Mouse (Mus musculus) embryonic facial prominence, embryonic 11.5 days (tissue): Measurements from ENCODE around the gene Ppig. TPM values are rescaled to one million over a fixed set of nuclear protein-coding genes. Genes with fewer than 3 reads are reported as not detected.
"Not testable (repeated sequence)": the region's sequence is repeated elsewhere in the genome, so short reads cannot be mapped to it uniquely, and the experiment has no call there.

Source experiments
- ATAC-seq: fragments of 200-750 bp; cut with Nextera tagmentation; replicated peaks from 2 replicates; pipeline ENCODE4 v1.8.0; 2017; ENCODE audit warnings: low read depth; ENCODE audit not compliant: insufficient number of reproducible peaks, low FRiP score, low TSS enrichment
- DNase-seq: peaks from one replicate; pipeline ENCODE4 v3.0.0-alpha.2; 2015; ENCODE audit warnings: low spot score
- H3K27ac ChIP-seq: fragments of 300-500 bp; sonication (generic); replicated peaks from 2 replicates; pipeline ENCODE4 v1.5.1; 2014; ENCODE audit warnings: mild to moderate bottlenecking, low read depth, low read length, control low read depth
- H3K27me3 ChIP-seq: fragments of 300-500 bp; sonication (generic); 2 replicates; pipeline ENCODE4 v1.6.1; 2014; ENCODE audit warnings: mild to moderate bottlenecking, low read length, moderate library complexity, mixed read lengths; ENCODE audit not compliant: control insufficient read depth, insufficient read depth
- H3K36me3 ChIP-seq: fragments of 300-500 bp; sonication (generic); replicated peaks from 2 replicates; pipeline ENCODE4 v1.6.1; 2014; ENCODE audit warnings: low read depth, mild to moderate bottlenecking, low read length, moderate library complexity, mixed read lengths; ENCODE audit not compliant: control insufficient read depth, insufficient read depth
- H3K4me1 ChIP-seq: fragments of 300-500 bp; sonication (generic); 2 replicates; pipeline ENCODE4 v1.6.1; 2014; ENCODE audit warnings: low read length, mixed read lengths; ENCODE audit not compliant: control insufficient read depth, insufficient read depth
- H3K4me2 ChIP-seq: fragments of 300-500 bp; sonication (generic); 2 replicates; pipeline ENCODE4 v1.6.1; 2014; ENCODE audit warnings: low read depth, mild to moderate bottlenecking, control low read depth, low read length, moderate library complexity
- H3K4me3 ChIP-seq: fragments of 300-500 bp; sonication (generic); 2 replicates; pipeline ENCODE4 v1.5.1; 2014; ENCODE audit warnings: low read depth, low read length, control low read depth
- H3K9ac ChIP-seq: fragments of 300-500 bp; sonication (generic); replicated peaks from 2 replicates; pipeline ENCODE4 v1.6.1; 2014; ENCODE audit warnings: mild to moderate bottlenecking, control low read depth, low read length
- H3K9me3 ChIP-seq: fragments of 300-500 bp; sonication (generic); replicated peaks from 2 replicates; pipeline ENCODE4 v1.6.1; 2016; ENCODE audit warnings: mild to moderate bottlenecking, low read length, inconsistent platforms, mixed read lengths; ENCODE audit not compliant: control insufficient read depth
- whole genome bisulfite sequencing: fragments of 180-500 bp; shearing (Covaris S2); extraction: QIAGEN DNeasy Blood & Tissue Kit; methylation state at CpG from one replicate; pipeline ENCODE4 v1.1.7; 2014; 5-methylcytosine and 5-hydroxymethylcytosine counted together
- polyA plus RNA-seq: library from polyadenylated mRNA; unstranded; fragments of >200 nt; fragmentation: Nextera tagmentation; extraction: Ambion mirVana; gene quantifications from 2 replicates; pipeline ENCODE4 v1.2.1, GENCODE M21; 2014

Gene Ppig
- polyA plus RNA-seq: 141 and 178 TPM in 2 replicates

DNA sequence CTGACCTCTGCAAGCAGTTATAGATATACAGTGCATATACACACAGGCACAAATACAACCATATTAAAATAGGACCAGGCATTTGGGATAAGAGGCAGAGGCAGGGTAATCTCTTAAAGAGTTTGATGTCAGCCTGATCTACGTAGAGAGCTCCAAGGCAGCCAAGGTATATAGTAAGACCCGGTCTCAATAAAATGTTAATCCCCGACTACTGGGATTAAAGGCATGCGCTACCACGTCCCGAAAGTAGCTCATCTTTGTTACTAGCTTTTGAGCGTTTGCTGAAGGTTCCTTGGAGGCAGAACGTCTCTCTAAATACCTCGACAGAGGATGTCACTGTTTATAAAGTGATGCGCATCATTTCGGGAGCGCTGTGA lies at the start of gene Ppig:
TSS of gene Ppig (plus strand) at position 273 of the 377 bp plus-strand sequence.
- peak; percentile 31 for ATAC-seq
- no peaks in the 10 kb centered on the region for H3K27me3 ChIP-seq
- H3K4me1 ChIP-seq: no peaks in the 10 kb centered on the region
- H3K27ac ChIP-seq: peak within 1 kb of the TSS; percentile 63
- 6% methylated on average over 12 of the region's 12 CpGs for WGBS
- no peaks in the 10 kb centered on the region for H3K9me3 ChIP-seq
- DNase-seq: no peak
- H3K4me2 ChIP-seq: peak within 1 kb of the TSS; percentile 43
- no peaks in the 10 kb centered on the region for H3K36me3 ChIP-seq
- H3K4me3 ChIP-seq: peak within 1 kb of the TSS; percentile 94
- peak within 1 kb of the TSS; percentile 92 for H3K9ac ChIP-seq

DNA sequence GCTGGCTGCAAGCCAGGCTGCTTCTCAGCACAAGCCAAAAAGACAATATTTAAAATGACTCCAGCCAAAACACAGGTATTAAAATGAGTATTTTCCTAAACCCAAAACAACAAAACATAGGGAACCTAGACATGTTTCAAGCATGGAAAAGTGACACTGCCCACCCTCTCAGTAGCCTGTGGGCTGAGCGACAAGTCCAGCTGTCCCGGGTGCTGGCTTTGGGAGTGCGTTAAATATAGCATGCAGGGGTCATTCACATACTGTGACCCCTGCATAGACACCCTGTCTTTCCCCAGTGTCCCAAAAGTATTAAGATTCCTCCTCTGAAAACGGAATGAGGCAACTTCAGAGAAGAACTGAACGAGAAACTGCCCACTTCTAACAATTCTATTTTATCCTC lies 48.6 kb upstream of the Ppig start:
- no peak overlapping the region for H3K4me3 ChIP-seq
- H3K27me3 ChIP-seq: no peaks in the 10 kb centered on the region
- DNase-seq (no peak), ATAC-seq (no peak)
- H3K9me3 ChIP-seq: no peaks in the 10 kb centered on the region
- H3K4me1 ChIP-seq: no peaks in the 10 kb centered on the region
- 66% methylated on average over 5 of the region's 5 CpGs for WGBS
- no peak overlapping the region for H3K4me2 ChIP-seq
- no peak overlapping the region for H3K27ac ChIP-seq
- H3K36me3 ChIP-seq: no peaks in the 10 kb centered on the region
- no peak overlapping the region for H3K9ac ChIP-seq

DNA sequence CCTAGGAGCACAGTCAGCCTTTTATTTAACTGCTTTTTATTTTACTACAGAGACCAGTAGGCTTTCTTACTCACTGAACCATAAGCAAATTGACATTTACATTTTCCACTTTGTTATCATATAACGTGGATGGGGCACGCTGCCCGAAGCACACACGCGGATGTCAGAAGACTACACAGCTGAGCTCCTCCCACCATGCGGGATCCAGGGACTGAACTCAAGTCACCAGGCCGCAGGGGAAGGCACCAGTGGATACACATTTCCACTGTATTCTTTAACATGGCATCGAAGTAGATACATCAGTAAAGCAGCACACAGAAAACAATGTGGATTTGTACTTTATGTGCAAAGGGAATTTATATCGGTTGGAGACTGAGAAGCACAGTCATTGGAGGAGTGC lies 47.1 kb upstream of the Ppig start:
- ATAC-seq: no peak
- H3K27me3 ChIP-seq: no peaks in the 10 kb centered on the region
- DNase-seq: no peak
- H3K4me3 ChIP-seq: no peak overlapping the region
- no peaks in the 10 kb centered on the region for H3K36me3 ChIP-seq
- whole genome bisulfite sequencing: 88% methylated on average over 9 of the region's 9 CpGs
- H3K4me2 ChIP-seq: no peak overlapping the region
- no peak overlapping the region for H3K9ac ChIP-seq
- no peaks in the 10 kb centered on the region for H3K4me1 ChIP-seq
- no peaks in the 10 kb centered on the region for H3K9me3 ChIP-seq
- no peak overlapping the region for H3K27ac ChIP-seq

DNA sequence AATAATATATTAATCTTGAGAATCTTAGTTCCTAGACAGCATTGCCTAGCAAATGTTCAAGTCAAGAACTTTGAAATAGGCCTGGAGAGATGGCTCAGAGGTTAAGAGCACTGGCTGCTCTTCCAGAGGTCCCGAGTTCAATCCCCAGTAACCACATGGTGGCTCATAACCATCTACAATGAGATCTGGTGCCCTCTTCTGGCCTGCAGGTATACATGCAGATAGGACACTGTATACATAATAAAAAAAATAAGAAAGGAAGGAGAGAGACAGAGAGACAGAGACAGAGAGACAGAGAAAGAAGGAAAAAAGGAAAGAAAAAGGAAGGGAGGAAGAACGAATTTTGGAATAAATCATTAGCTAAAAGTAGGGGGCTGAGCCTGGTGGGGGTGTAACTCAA lies 45.6 kb upstream of the Ppig start:
- no peaks in the 10 kb centered on the region for H3K9me3 ChIP-seq
- H3K9ac ChIP-seq: no peak overlapping the region
- DNase-seq (no peak), ATAC-seq (no peak)
- no peaks in the 10 kb centered on the region for H3K36me3 ChIP-seq
- no peaks in the 10 kb centered on the region for H3K4me1 ChIP-seq
- no peaks in the 10 kb centered on the region for H3K27me3 ChIP-seq
- no peak overlapping the region for H3K27ac ChIP-seq
- no peak overlapping the region for H3K4me3 ChIP-seq
- H3K4me2 ChIP-seq: no peak overlapping the region
- 55% methylated on average over 2 of the region's 2 CpGs for WGBS

DNA sequence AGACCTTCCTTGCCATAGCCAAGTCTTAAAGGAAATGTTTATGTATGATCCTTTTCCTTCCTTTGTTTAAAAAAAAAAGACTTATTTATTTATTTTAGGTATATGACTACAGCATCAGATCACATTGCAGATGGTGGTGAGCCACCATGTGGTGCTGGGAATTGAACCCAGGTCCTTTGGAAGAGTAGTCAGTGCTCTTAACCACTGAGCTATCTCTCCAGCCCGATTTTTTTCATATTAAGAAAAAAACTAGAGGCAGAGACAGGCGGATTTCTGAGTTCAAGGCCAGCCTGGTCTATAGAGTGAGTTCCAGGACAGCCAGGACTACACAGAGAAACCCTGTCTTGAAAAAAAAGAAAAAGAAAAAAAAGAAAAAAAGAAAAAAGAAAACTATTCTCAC lies 45.1 kb upstream of the Ppig start:
- not testable (repeated sequence) for H3K4me1 ChIP-seq, DNase-seq, H3K9ac ChIP-seq, H3K9me3 ChIP-seq, ATAC-seq, H3K27me3 ChIP-seq, H3K4me3 ChIP-seq, H3K4me2 ChIP-seq, H3K36me3 ChIP-seq, H3K27ac ChIP-seq
- 89% methylated on average over 2 of the region's 2 CpGs for WGBS

DNA sequence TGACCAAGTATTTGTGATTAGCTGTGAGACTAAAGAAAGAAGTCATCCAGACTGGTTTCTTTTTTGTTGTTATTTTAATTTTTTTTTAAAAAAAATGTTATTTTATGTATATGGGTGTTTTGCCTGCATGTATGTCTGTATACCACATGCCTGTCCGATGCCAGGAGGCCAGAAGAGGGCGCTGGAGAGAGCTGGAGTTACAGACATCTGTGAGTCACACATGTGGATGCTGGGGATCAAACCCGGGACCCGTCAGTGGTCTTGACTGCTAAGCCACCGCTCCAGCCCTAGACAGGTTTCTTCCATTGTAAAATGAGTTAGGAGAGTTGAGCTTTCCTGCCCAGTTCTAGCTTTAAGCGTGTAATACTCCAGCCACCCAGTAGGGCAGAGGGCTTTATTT lies 42.4 kb upstream of the Ppig start:
- H3K4me2 ChIP-seq: no peak overlapping the region
- H3K9me3 ChIP-seq: no peaks in the 10 kb centered on the region
- H3K9ac ChIP-seq: no peak overlapping the region
- no peaks in the 10 kb centered on the region for H3K4me1 ChIP-seq
- no peak overlapping the region for H3K4me3 ChIP-seq
- no peaks in the 10 kb centered on the region for H3K36me3 ChIP-seq
- WGBS: 58% methylated on average over 6 of the region's 6 CpGs
- no peak overlapping the region for H3K27ac ChIP-seq
- H3K27me3 ChIP-seq: no peaks in the 10 kb centered on the region
- DNase-seq: no peak
- no peak for ATAC-seq

DNA sequence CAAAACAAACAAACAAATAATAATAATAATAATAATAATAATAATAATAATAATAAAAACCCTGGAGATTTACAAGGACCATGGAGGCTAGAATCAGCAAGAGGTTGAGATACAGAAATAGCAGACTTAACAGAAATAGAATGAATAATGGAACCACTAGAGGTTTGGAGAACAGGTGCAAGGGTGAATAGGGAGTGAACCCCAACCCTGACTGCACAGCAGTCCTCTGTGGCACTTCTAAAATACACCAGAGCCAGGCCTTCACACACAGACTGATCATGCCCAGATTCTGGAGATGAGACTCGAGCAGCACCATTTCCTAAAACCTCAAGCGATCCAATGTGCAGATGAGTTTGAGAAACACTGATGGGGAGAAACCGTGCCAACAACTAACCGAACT lies 40.4 kb upstream of the Ppig start:
- H3K27ac ChIP-seq: no peak overlapping the region
- H3K27me3 ChIP-seq: no peaks in the 10 kb centered on the region
- H3K4me3 ChIP-seq: no peak overlapping the region
- WGBS: 94% methylated on average over 4 of the region's 4 CpGs
- no peak for DNase-seq
- no peaks in the 10 kb centered on the region for H3K4me1 ChIP-seq
- no peak overlapping the region for H3K4me2 ChIP-seq
- no peaks in the 10 kb centered on the region for H3K36me3 ChIP-seq
- H3K9me3 ChIP-seq: no peaks in the 10 kb centered on the region
- H3K9ac ChIP-seq: no peak overlapping the region
- no peak for ATAC-seq

DNA sequence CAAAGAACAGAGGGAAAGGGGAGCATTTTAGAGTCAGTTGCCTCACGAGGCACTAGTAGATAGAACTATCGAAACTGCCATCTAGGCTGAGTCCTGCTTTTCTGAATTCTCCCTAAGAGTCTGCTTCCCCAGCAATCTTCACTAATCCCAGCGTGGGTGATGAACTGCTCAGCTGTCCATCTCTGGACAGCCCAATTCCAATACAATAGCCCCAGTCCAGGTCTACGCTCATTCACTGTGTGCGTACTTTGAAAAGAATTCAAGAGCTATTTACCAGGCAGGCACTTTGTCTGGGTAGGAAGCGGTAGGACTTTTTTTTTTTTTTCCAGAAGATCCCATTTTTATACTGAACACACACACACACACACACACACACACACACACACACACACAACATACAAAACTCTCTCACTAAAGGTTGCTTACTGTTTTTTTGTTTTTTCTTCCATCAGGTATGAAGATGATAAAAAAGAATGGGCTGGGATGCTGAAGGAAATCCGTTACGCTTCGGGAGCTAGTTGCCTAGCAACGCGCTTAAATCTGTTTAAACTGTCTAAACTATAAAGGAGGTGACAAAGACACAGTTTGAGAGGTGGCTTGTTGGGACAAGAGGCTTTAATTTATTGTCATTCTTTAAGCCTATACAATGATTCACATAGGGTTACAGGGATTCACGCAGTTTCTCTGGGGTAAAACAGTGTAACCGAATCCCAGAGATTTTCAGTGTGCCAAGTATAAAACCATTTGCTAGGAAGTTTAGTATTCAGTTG lies 39.1 kb upstream of the Ppig start:
- no peaks in the 10 kb centered on the region for H3K4me1 ChIP-seq
- WGBS: 79% methylated on average over 13 of the region's 13 CpGs
- H3K27me3 ChIP-seq: no peaks in the 10 kb centered on the region
- ATAC-seq (no peak), DNase-seq (no peak)
- H3K36me3 ChIP-seq: no peaks in the 10 kb centered on the region
- no peak overlapping the region for H3K9ac ChIP-seq
- H3K4me3 ChIP-seq: no peak overlapping the region
- H3K9me3 ChIP-seq: no peaks in the 10 kb centered on the region
- no peak overlapping the region for H3K27ac ChIP-seq
- no peak overlapping the region for H3K4me2 ChIP-seq
